12 mouse cellular contexts compared by ENCODE assay signal in genomic region chr4:155213752-155214054, GRCm38 (mm10). TPM values are rescaled to one million over a fixed set of nuclear protein-coding genes. Genes with fewer than 3 reads are reported as not detected.
DNase-seq lines count a peak whose midpoint lies in the region; ATAC-seq and TF ChIP-seq lines count a peak whose summit lies in the region.
"Had no signal": no experiment of that assay in that cellular context is flagged by ENCODE, and none has a peak within 500 bp of the region (broad histone marks: within the 10 kb centered on the region; RNA-seq: fewer than 3 reads in every experiment).

No protein-coding gene starts in this region.

- H3K9ac ChIP-seq in heart, embryonic 12.5 days, result 0 out of 2 replicates have a peak overlapping the region, but pooled peaks have one; percentile 23
- no peak overlapping the region for H3K9ac ChIP-seq in intestine, postnatal 0 days (ENCODE audit: low read depth, low read length)
- H3K9ac ChIP-seq: lung, embryonic 14.5 days had no signal

- ATAC-seq in heart, embryonic 12.5 days (ENCODE audit: insufficient number of reproducible peaks, low FRiP score), result no peak
- peak; percentile 25; the same call in 1 of the 2 replicates for ATAC-seq in intestine, postnatal 0 days

- H3K4me2 ChIP-seq in heart, embryonic 12.5 days, result no peak overlapping the region
- 0 out of 2 replicates have a peak overlapping the region, but pooled peaks have one; percentile 17 for H3K4me2 ChIP-seq in intestine, postnatal 0 days (replicated peaks; ENCODE audit: low read depth)
- H3K4me2 ChIP-seq: lung, embryonic 14.5 days had no signal

- 76% methylated on average over 6 of the region's 6 CpGs for WGBS in heart, embryonic 12.5 days
- 88% methylated on average over 6 of the region's 6 CpGs for WGBS in thymus, adult 2 months
- WGBS in intestine, postnatal 0 days, result 42% methylated on average over 6 of the region's 6 CpGs

- H3K9me3 ChIP-seq in heart, embryonic 12.5 days (replicated peaks), result no peaks in the 10 kb centered on the region
- no peaks in the 10 kb centered on the region for H3K9me3 ChIP-seq in intestine, postnatal 0 days (ENCODE audit: control insufficient read depth)

- peaks cover 8% of the 10 kb centered on the region for H3K36me3 ChIP-seq in heart, embryonic 12.5 days
- no peaks in the 10 kb centered on the region for H3K36me3 ChIP-seq in thymus, adult 2 months (ENCODE audit: control insufficient read depth, insufficient read depth, low read length)
- peaks cover 6% of the 10 kb centered on the region; the same call in 1 of the 2 replicates for H3K36me3 ChIP-seq in intestine, postnatal 0 days (ENCODE audit: control insufficient read depth, insufficient read depth)

- no peaks in the 10 kb centered on the region for H3K27me3 ChIP-seq in heart, embryonic 12.5 days (replicated peaks)
- H3K27me3 ChIP-seq in thymus, adult 2 months (ENCODE audit: control insufficient read depth, insufficient read depth, low read length), result no peaks in the 10 kb centered on the region
- H3K27me3 ChIP-seq in intestine, postnatal 0 days (replicated peaks; ENCODE audit: control insufficient read depth, insufficient read depth, low read length), result no peaks in the 10 kb centered on the region

- intact Hi-C loops in heart, postnatal 10 days (cut with DNase I), result loop anchor here (2.0 to 5.0 kb wide), 2 partner anchors 15 to 34 kb away; partner anchors contain the start of gene Faap20

- no peak for DNase-seq in heart, postnatal 10 days
- DNase-seq in thymus, adult 2 months, result no peak
- no peak for DNase-seq in thymus, postnatal 10 days (ENCODE audit: low spot score in 2 of 2)
- no peak for DNase-seq in adipocyte (ENCODE audit: low spot score)
- DNase-seq in urinary bladder, postnatal 10 days (ENCODE audit: low spot score), result no peak
- no peak for DNase-seq in spleen, adult 12 weeks (ENCODE audit: low spot score)
- DNase-seq: adrenal gland, postnatal 36 days; lung, embryonic 14.5 days had no signal

- no peak overlapping the region for H3K4me3 ChIP-seq in heart, embryonic 12.5 days
- no peak overlapping the region for H3K4me3 ChIP-seq in thymus, adult 2 months (ENCODE audit: control insufficient read depth, insufficient read depth, low read length)
- no peak overlapping the region for H3K4me3 ChIP-seq in intestine, postnatal 0 days (ENCODE audit: low read depth, low read length)
- H3K4me3 ChIP-seq: erythroblast, embryonic 14.5 days; heart, adult 2 months had no signal

- H3K4me1 ChIP-seq in heart, embryonic 12.5 days (replicated peaks), result peaks cover 96% of the 10 kb centered on the region
- peaks cover 73% of the 10 kb centered on the region for H3K4me1 ChIP-seq in thymus, adult 2 months (replicated peaks; ENCODE audit: control insufficient read depth, insufficient read depth, low read length)
- H3K4me1 ChIP-seq in intestine, postnatal 0 days (replicated peaks; ENCODE audit: control insufficient read depth, insufficient read depth, low read length), result peaks cover 32% of the 10 kb centered on the region

- H3K27ac ChIP-seq in heart, embryonic 12.5 days (ENCODE audit: poor library complexity, severe bottlenecking), result no peak overlapping the region
- no peak overlapping the region for H3K27ac ChIP-seq in thymus, adult 2 months (ENCODE audit: control insufficient read depth, insufficient read depth, low read length)
- no peak overlapping the region for H3K27ac ChIP-seq in intestine, postnatal 0 days (ENCODE audit: low read depth, low read length)

- 0 out of 2 replicates have a peak, but pooled peaks have one; percentile 13 for TF ChIP-seq CTCF in thymus, adult 2 months (IDR thresholded peaks at IDR 0.05; ENCODE audit: borderline replicate concordance, control insufficient read depth, extremely low read depth, insufficient read depth, low read length, poor library complexity)
- TF ChIP-seq CTCF in intestine, postnatal 0 days (IDR thresholded peaks at IDR 0.05; ENCODE audit: low read depth), result no peak

- no peak for TF ChIP-seq POLR2A in thymus, adult 2 months (IDR thresholded peaks at IDR 0.05; ENCODE audit: control insufficient read depth, extremely low read depth, insufficient read depth, low read length, poor library complexity)

RNA-seq across cellular contexts. Expression of gene Ski, which starts 8.7 kb away (rescaled TPM):
- polyA plus RNA-seq in heart, embryonic 12.5 days (2016; fragmentation: Nextera tagmentation; extraction: Ambion mirVana), result 11.9 and 14.0 TPM in 2 replicates
- 10 to 100 TPM; 89.2 to 89.6 TPM for total RNA-seq in heart, postnatal 10 days (2021)
- 70.5 and 79.5 TPM in 2 replicates for polyA plus RNA-seq in thymus, adult 2 months (2012; rRNA removed)
- 13.3 and 14.0 TPM in 2 replicates for polyA plus RNA-seq in intestine, postnatal 0 days (2015; fragmentation: Nextera tagmentation; extraction: Ambion mirVana)

RNA-seq across cellular contexts. Expression of gene Faap20, which starts 35.9 kb away (rescaled TPM):
- polyA plus RNA-seq in heart, embryonic 12.5 days (2016; fragmentation: Nextera tagmentation; extraction: Ambion mirVana), result 61.0 and 65.1 TPM in 2 replicates
- 10 to 100 TPM; 25.7 to 28.2 TPM for total RNA-seq in heart, postnatal 10 days (2021)
- 85.7 and 91.3 TPM in 2 replicates for polyA plus RNA-seq in thymus, adult 2 months (2012; rRNA removed)
- 54.6 and 57.8 TPM in 2 replicates for polyA plus RNA-seq in intestine, postnatal 0 days (2015; fragmentation: Nextera tagmentation; extraction: Ambion mirVana)
